Mouse (Mus musculus) limb, embryonic 15.5 days (tissue): ENCODE measurements around the gene Nfkb1. TPM values are rescaled to one million over a fixed set of nuclear protein-coding genes. Genes with fewer than 3 reads are reported as not detected.

ENCODE experiments used
- ATAC-seq: fragments of 200-750 bp; cut with Nextera tagmentation; 2 replicates; pipeline ENCODE4 v1.8.0; 2017; ENCODE audit warnings: low read depth, moderate TSS enrichment; ENCODE audit not compliant: insufficient number of reproducible peaks, low FRiP score, low TSS enrichment
- H3K27ac ChIP-seq: fragments of 300-500 bp; sonication (generic); 2 replicates; pipeline ENCODE4 v1.5.1; 2015; ENCODE audit warnings: moderate library complexity, mild to moderate bottlenecking, inconsistent platforms
- H3K27me3 ChIP-seq: fragments of 300-500 bp; sonication (generic); 2 replicates; pipeline ENCODE4 v1.6.1; 2015; ENCODE audit warnings: inconsistent platforms
- H3K36me3 ChIP-seq: fragments of 300-500 bp; sonication (generic); 2 replicates; pipeline ENCODE4 v1.6.1; 2015; ENCODE audit warnings: inconsistent platforms
- H3K4me1 ChIP-seq: fragments of 300-500 bp; sonication (generic); 2 replicates; pipeline ENCODE4 v1.6.1; 2015; ENCODE audit warnings: inconsistent platforms
- H3K4me2 ChIP-seq: fragments of 300-500 bp; sonication (generic); 2 replicates; pipeline ENCODE4 v1.6.1; 2015; ENCODE audit warnings: mild to moderate bottlenecking, inconsistent platforms
- H3K4me3 ChIP-seq: fragments of 300-500 bp; sonication (generic); 2 replicates; pipeline ENCODE4 v1.5.1; 2015; ENCODE audit warnings: mild to moderate bottlenecking, inconsistent platforms
- H3K9ac ChIP-seq: fragments of 300-500 bp; sonication (generic); 2 replicates; pipeline ENCODE4 v1.6.1; 2015; ENCODE audit warnings: inconsistent platforms
- H3K9me3 ChIP-seq: fragments of 300-500 bp; sonication (generic); 2 replicates; pipeline ENCODE4 v1.6.1; 2016; ENCODE audit warnings: inconsistent platforms
- WGBS: fragments of 180-500 bp; shearing (Covaris S2); methylation state at CpG from one replicate; pipeline ENCODE4 v1.1.7; 2015; 5-methylcytosine and 5-hydroxymethylcytosine counted together
- polyA plus RNA-seq: library from polyadenylated mRNA; unstranded; fragments of >200 nt; fragmentation: Nextera tagmentation; extraction: Ambion mirVana; gene quantifications from 2 replicates; pipeline ENCODE4 v1.2.1, GENCODE M21; 2015

Nfkb1 gene
- polyA plus RNA-seq, 1 experiment from 2014 or later = 18.8 TPM

DNA sequence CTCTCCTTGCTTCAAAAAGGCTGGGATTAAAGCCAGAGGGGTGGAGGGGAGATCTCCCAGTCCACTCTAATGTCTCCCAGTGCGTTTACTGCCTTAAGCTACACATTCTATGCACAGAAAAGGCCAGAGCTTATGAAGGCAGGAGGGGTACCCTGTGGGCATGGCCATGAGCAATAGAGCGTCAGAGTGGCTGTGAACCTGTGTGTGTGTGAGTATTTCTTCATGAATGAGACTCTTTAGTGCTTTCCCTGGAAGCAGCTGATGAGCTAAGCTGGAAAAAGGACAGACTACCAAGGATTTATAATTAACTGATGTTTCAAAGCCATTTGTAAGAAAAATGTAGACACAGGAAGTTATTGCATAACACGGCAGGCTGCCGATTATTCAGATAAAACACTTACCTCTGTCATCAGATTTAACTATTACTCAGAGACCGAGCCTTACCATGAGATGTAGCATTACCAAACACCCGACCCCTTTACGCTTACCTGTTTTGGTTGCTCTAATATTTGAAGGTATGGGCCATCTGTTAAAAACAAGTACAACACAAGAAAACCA is 32.7 kb downstream of the Nfkb1 start:
- Histone ChIP-seq H3K27ac (no peak overlapping the region), H3K4me3 (no peak overlapping the region), H3K27me3 (no peaks in the 10 kb centered on the region), H3K36me3 (peaks cover 40% of the 10 kb centered on the region), H3K4me2 (no peak overlapping the region), H3K9ac (no peak overlapping the region), H3K4me1 (no peaks in the 10 kb centered on the region), H3K9me3 (no peaks in the 10 kb centered on the region)
- ATAC-seq = no peak
- WGBS = 78% methylated on average over 7 of the region's 7 CpGs

DNA sequence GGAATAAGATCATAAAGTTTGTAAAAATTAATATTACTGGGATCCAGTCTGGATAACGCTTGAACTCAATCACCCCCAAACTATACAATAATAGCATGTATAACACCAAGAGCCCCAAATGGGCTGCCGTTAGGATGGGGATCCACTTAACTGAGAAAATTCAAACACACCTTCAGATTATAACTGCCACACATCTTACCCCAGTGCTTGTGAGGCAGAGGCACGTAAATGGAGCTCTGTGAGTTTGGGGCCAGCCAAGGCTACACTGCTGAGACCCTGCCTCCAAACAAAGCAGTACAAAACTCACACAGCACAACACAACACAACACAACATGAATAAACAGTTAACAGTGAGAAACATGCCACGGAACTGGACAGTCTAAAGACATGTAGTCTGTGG is 35.2 kb downstream of the Nfkb1 start:
- WGBS = 83% methylated on average over 4 of the region's 4 CpGs

GRCm38 (mm10) chr3:135650773-135651555 is 40.4 kb downstream of the Nfkb1 start:
- 0 out of 2 replicates have a peak, but pooled peaks have one; percentile 58 for ATAC-seq
- Histone ChIP-seq H3K27me3 (no peaks in the 10 kb centered on the region), H3K4me1 (peaks cover 11% of the 10 kb centered on the region; the same call in 1 of the 2 replicates), H3K4me2 (no peak overlapping the region), H3K36me3 (peaks cover 32% of the 10 kb centered on the region), H3K9ac (no peak overlapping the region), H3K4me3 (no peak overlapping the region), H3K9me3 (no peaks in the 10 kb centered on the region), H3K27ac (peak overlapping the region; percentile 47; the same call in 1 of the 2 replicates)
- WGBS = 38% methylated on average over 15 of the region's 15 CpGs

More for the DNA sequence above, 35.2 kb downstream of the Nfkb1 start:
- peaks cover 32% of the 10 kb centered on the region for H3K36me3 ChIP-seq
- H3K9me3 ChIP-seq = no peaks in the 10 kb centered on the region
- no peak overlapping the region for H3K4me3 ChIP-seq
- no peak overlapping the region for H3K9ac ChIP-seq
- no peak for ATAC-seq
- no peak overlapping the region for H3K4me2 ChIP-seq
- no peak overlapping the region for H3K27ac ChIP-seq
- H3K4me1 ChIP-seq = peaks cover 4% of the 10 kb centered on the region; the same call in 1 of the 2 replicates
- H3K27me3 ChIP-seq = no peaks in the 10 kb centered on the region

- Histone ChIP-seq H3K4me3 (no peak overlapping the region), H3K36me3 (peaks cover 36% of the 10 kb centered on the region), H3K9me3 (no peaks in the 10 kb centered on the region), H3K27ac (no peak overlapping the region), H3K4me1 (peaks cover 11% of the 10 kb centered on the region; the same call in 1 of the 2 replicates), H3K4me2 (no peak overlapping the region), H3K9ac (no peak overlapping the region), H3K27me3 (no peaks in the 10 kb centered on the region)
- WGBS = 85% methylated on average over 10 of the region's 10 CpGs
- ATAC-seq = no peak
Measured at GRCm38 (mm10) chr3:135649809-135650208, 41.5 kb downstream of the Nfkb1 start.

- H3K4me1 ChIP-seq = peaks cover 11% of the 10 kb centered on the region; the same call in 1 of the 2 replicates
- no peak overlapping the region for H3K4me2 ChIP-seq
- 92% methylated on average over 8 of the region's 8 CpGs for WGBS
- peaks cover 40% of the 10 kb centered on the region for H3K36me3 ChIP-seq
- no peak overlapping the region for H3K9ac ChIP-seq
- no peak overlapping the region for H3K4me3 ChIP-seq
- H3K27me3 ChIP-seq = no peaks in the 10 kb centered on the region
- ATAC-seq = no peak
- H3K27ac ChIP-seq = no peak overlapping the region
- no peaks in the 10 kb centered on the region for H3K9me3 ChIP-seq
Measured at GRCm38 (mm10) chr3:135648501-135648900, 42.8 kb downstream of the Nfkb1 start.

GRCm38 (mm10) chr3:135646622-135647021 is 44.7 kb downstream of the Nfkb1 start:
- no peaks in the 10 kb centered on the region for H3K9me3 ChIP-seq

DNA sequence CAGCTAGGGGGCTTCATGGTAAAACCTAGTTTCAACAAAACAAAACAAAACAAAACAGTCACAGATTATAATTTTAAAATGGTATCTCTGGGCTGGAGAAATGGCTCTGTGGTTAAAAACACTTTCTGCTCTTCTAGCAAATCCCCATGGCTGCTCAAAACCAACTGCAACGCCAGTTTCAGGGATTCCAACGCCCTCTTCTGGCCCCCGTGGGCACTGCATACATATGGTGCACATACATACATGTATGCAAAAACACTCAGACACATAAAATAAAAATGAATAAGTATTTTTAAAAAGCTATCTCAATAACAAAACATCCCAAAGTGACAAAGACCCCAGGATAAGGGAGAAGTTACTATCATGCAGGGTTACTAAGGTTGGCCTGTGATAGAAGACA is 46.4 kb downstream of the Nfkb1 start:
- no peak for ATAC-seq
- no peaks in the 10 kb centered on the region for H3K27me3 ChIP-seq
- H3K4me1 ChIP-seq = no peaks in the 10 kb centered on the region
- no peak overlapping the region for H3K27ac ChIP-seq
- H3K4me2 ChIP-seq = no peak overlapping the region
- WGBS = 92% methylated on average over 3 of the region's 3 CpGs
- no peak overlapping the region for H3K4me3 ChIP-seq
- no peak overlapping the region for H3K9ac ChIP-seq
- no peaks in the 10 kb centered on the region for H3K9me3 ChIP-seq
- H3K36me3 ChIP-seq = peaks cover 42% of the 10 kb centered on the region

More at GRCm38 (mm10) chr3:135646622-135647021, 44.7 kb downstream of the Nfkb1 start:
- Histone ChIP-seq H3K9ac (no peak overlapping the region), H3K27ac (no peak overlapping the region), H3K4me3 (no peak overlapping the region), H3K27me3 (no peaks in the 10 kb centered on the region), H3K36me3 (peaks cover 32% of the 10 kb centered on the region), H3K4me1 (peaks cover 8% of the 10 kb centered on the region; the same call in 1 of the 2 replicates), H3K4me2 (no peak overlapping the region)
- 88% methylated on average over 1 of the region's 1 CpGs for WGBS
- ATAC-seq = no peak

DNA sequence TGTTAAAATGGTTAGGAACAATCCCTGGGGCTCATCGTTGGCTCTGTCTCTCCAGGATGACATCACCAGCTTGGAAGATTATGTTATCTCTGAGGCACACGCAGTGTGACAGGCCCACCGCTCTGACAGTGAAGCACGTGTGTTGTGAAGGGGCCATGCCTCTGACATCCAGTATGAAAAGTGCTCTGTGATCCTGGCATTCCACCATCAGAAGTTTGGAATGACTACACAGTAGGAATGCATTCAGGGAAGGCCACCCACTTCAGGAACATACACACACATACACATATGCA is 49.8 kb downstream of the Nfkb1 start:
- H3K9me3 ChIP-seq = no peaks in the 10 kb centered on the region
- ATAC-seq = no peak
- H3K4me3 ChIP-seq = no peak overlapping the region
- 86% methylated on average over 4 of the region's 4 CpGs for WGBS
- H3K27ac ChIP-seq = no peak overlapping the region
- no peak overlapping the region for H3K9ac ChIP-seq
- no peaks in the 10 kb centered on the region for H3K27me3 ChIP-seq
- no peak overlapping the region for H3K4me2 ChIP-seq
- peaks cover 34% of the 10 kb centered on the region for H3K36me3 ChIP-seq
- H3K4me1 ChIP-seq = no peaks in the 10 kb centered on the region

GRCm38 (mm10) chr3:135640856-135641622 is 50.3 kb downstream of the Nfkb1 start:
- no peaks in the 10 kb centered on the region for H3K27me3 ChIP-seq
- H3K4me1 ChIP-seq = no peaks in the 10 kb centered on the region
- H3K9ac ChIP-seq = no peak overlapping the region
- ATAC-seq = no peak
- no peak overlapping the region for H3K4me2 ChIP-seq
- H3K27ac ChIP-seq = no peak overlapping the region
- no peaks in the 10 kb centered on the region for H3K9me3 ChIP-seq
- peaks cover 32% of the 10 kb centered on the region for H3K36me3 ChIP-seq
- H3K4me3 ChIP-seq = no peak overlapping the region
- WGBS = 88% methylated on average over 16 of the region's 16 CpGs

DNA sequence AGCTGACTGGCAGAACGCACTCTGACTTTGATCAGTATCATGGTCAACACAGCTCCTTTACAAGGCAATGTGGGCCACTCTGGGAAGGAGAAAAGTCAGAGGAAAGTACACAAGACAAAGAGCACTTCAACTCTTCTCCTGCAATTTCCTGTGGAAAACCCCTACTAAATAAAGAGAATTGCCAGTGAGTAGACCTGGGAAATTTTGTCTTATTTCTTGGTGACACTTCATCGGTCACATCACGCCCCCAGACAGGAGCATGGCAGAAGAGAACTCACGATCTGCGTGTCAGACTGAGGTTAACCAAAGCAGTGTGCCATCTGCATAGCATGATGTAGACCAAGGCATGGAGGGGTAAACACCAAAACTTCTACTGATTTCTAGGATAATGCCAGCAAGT is 51.1 kb downstream of the Nfkb1 start:
- Histone ChIP-seq H3K4me1 (no peaks in the 10 kb centered on the region), H3K4me2 (no peak overlapping the region), H3K9me3 (no peaks in the 10 kb centered on the region), H3K27me3 (no peaks in the 10 kb centered on the region), H3K27ac (no peak overlapping the region), H3K4me3 (no peak overlapping the region), H3K36me3 (peaks cover 27% of the 10 kb centered on the region), H3K9ac (no peak overlapping the region)
- 91% methylated on average over 5 of the region's 5 CpGs for WGBS
- ATAC-seq = no peak

DNA sequence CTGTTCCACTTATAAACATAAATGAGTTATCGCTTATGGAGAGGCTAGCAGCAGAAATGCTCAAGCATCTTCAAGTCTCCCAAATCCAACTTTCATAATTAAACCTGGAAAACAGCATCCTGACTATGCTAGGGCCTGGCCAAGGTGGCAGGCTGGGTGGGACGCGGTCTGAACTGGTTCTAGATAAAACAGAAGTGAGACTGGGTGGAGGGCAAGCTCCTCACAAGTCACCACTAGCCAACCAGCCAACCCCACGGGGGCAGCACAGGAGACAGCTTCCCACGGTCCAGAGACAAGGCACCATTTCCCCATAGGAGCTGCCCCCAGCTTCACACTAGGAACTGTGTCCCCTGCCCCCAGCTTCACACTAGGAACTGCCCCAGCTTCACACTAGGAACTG is 53.8 kb downstream of the Nfkb1 start:
- Histone ChIP-seq H3K4me1 (no peaks in the 10 kb centered on the region), H3K9me3 (no peaks in the 10 kb centered on the region), H3K4me2 (no peak overlapping the region), H3K36me3 (peaks cover 14% of the 10 kb centered on the region), H3K9ac (no peak overlapping the region), H3K27ac (no peak overlapping the region), H3K4me3 (no peak overlapping the region), H3K27me3 (no peaks in the 10 kb centered on the region)
- WGBS = 72% methylated on average over 5 of the region's 5 CpGs
- no peak for ATAC-seq

DNA sequence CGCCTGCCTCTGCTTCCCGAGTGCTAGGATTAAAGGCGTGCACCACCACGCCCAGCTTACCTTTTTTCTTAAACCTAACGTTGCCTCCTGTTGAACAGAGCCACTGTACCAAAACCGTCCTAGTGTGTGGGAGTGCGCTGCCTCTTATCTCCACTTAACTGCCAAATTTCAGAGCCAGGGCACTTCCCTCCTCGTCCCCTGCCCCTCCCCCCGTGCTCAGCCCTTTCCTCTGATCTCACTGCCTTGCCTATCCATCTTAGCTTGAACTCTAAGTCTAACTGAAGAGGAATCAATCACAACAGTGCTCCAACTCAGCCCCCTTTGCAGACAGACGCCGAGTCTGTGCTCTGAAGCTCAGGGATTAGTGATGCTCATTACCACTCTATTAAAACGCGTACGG is 54.9 kb downstream of the Nfkb1 start:
- Histone ChIP-seq H3K4me3 (no peak overlapping the region), H3K4me2 (no peak overlapping the region), H3K9me3 (no peaks in the 10 kb centered on the region), H3K9ac (no peak overlapping the region), H3K27ac (no peak overlapping the region), H3K27me3 (no peaks in the 10 kb centered on the region), H3K36me3 (peaks cover 14% of the 10 kb centered on the region), H3K4me1 (no peaks in the 10 kb centered on the region)
- no peak for ATAC-seq
- 43% methylated on average over 14 of the region's 14 CpGs for WGBS
